Mouse (Mus musculus) midbrain, embryonic 10.5 days (tissue): ENCODE measurements around the gene C3ar1. TPM values are rescaled to one million over a fixed set of nuclear protein-coding genes. Genes with fewer than 3 reads are reported as not detected.

Source experiments
- DNase-seq: peaks from one replicate; pipeline ENCODE4 v3.0.0-alpha.2; 2017; ENCODE audit warnings: low spot score
- H3K27ac ChIP-seq: fragments of 300-500 bp; sonication (generic); replicated peaks from 2 replicates; pipeline ENCODE4 v1.5.1; 2016; ENCODE audit warnings: mild to moderate bottlenecking
- H3K27me3 ChIP-seq: fragments of 300-500 bp; sonication (generic); 2 replicates; pipeline ENCODE4 v1.6.1; 2016; ENCODE audit warnings: low read depth, mild to moderate bottlenecking; ENCODE audit not compliant: poor library complexity, severe bottlenecking
- H3K36me3 ChIP-seq: fragments of 300-500 bp; sonication (generic); 2 replicates; pipeline ENCODE4 v1.6.1; 2016; ENCODE audit warnings: mild to moderate bottlenecking, moderate library complexity
- H3K4me1 ChIP-seq: fragments of 300-500 bp; sonication (generic); 2 replicates; pipeline ENCODE4 v1.6.1; 2016
- H3K4me3 ChIP-seq: fragments of 300-500 bp; sonication (generic); 2 replicates; pipeline ENCODE4 v1.5.1; 2016; ENCODE audit warnings: mild to moderate bottlenecking, moderate library complexity
- H3K9me3 ChIP-seq: fragments of 300-500 bp; sonication (generic); replicated peaks from 2 replicates; pipeline ENCODE4 v1.6.1; 2016; ENCODE audit warnings: mild to moderate bottlenecking
- WGBS: fragments of 180-500 bp; shearing (Covaris S2); methylation state at CpG from one replicate; pipeline ENCODE4 v1.1.7; 2016; 5-methylcytosine and 5-hydroxymethylcytosine counted together
- polyA plus RNA-seq: library from polyadenylated mRNA; unstranded; fragments of >200 nt; fragmentation: Nextera tagmentation; extraction: Ambion mirVana; gene quantifications from 2 replicates; pipeline ENCODE4 v1.2.1, GENCODE M21; 2016

C3ar1 gene
- polyA plus RNA-seq, 1 experiment from 2014 or later: 1.4 TPM

GRCm38 (mm10) chr6:122862871-122863270 is 6.9 kb upstream of the C3ar1 start:
- Histone ChIP-seq H3K9me3 (peaks cover 23% of the 10 kb centered on the region), H3K36me3 (no peaks in the 10 kb centered on the region), H3K4me3 (no peak overlapping the region), H3K4me1 (no peaks in the 10 kb centered on the region), H3K27me3 (no peaks in the 10 kb centered on the region), H3K27ac (no peak overlapping the region)
- 94% methylated on average over 1 of the region's 1 CpGs for WGBS
- no peak for DNase-seq

GRCm38 (mm10) chr6:122862434-122862833 is 6.5 kb upstream of the C3ar1 start:
- Histone ChIP-seq H3K9me3 (peaks cover 23% of the 10 kb centered on the region), H3K4me1 (no peaks in the 10 kb centered on the region), H3K36me3 (no peaks in the 10 kb centered on the region), H3K4me3 (no peak overlapping the region), H3K27ac (no peak overlapping the region), H3K27me3 (no peaks in the 10 kb centered on the region)
- 77% methylated on average over 6 of the region's 6 CpGs for WGBS
- no peak for DNase-seq

- no peaks in the 10 kb centered on the region for H3K27me3 ChIP-seq
- no peak overlapping the region for H3K27ac ChIP-seq
- no peaks in the 10 kb centered on the region for H3K36me3 ChIP-seq
- DNase-seq: no peak
- H3K4me3 ChIP-seq: no peak overlapping the region
- 89% methylated on average over 12 of the region's 12 CpGs for WGBS
- H3K4me1 ChIP-seq: no peaks in the 10 kb centered on the region
- no peaks in the 10 kb centered on the region for H3K9me3 ChIP-seq
These were observed 1.4 kb downstream of the C3ar1 start for GRCm38 (mm10) chr6:122854552-122854951.

- no peaks in the 10 kb centered on the region for H3K9me3 ChIP-seq
- no peak overlapping the region for H3K4me3 ChIP-seq
- 86% methylated on average over 2 of the region's 2 CpGs for WGBS
- H3K27ac ChIP-seq: no peak overlapping the region
- no peak for DNase-seq
- H3K36me3 ChIP-seq: no peaks in the 10 kb centered on the region
- H3K4me1 ChIP-seq: no peaks in the 10 kb centered on the region
- H3K27me3 ChIP-seq: no peaks in the 10 kb centered on the region
These were observed 3.3 kb downstream of the C3ar1 start for GRCm38 (mm10) chr6:122852696-122853095.

- WGBS: 93% methylated on average over 6 of the region's 6 CpGs
- Histone ChIP-seq H3K4me3 (no peak overlapping the region), H3K4me1 (no peaks in the 10 kb centered on the region), H3K36me3 (peaks cover 55% of the 10 kb centered on the region), H3K27me3 (no peaks in the 10 kb centered on the region), H3K9me3 (no peaks in the 10 kb centered on the region), H3K27ac (no peak overlapping the region)
- no peak for DNase-seq
These were observed 12.2 kb downstream of the C3ar1 start for GRCm38 (mm10) chr6:122843759-122844158.

- Histone ChIP-seq H3K27ac (no peak overlapping the region), H3K27me3 (no peaks in the 10 kb centered on the region), H3K36me3 (peaks cover 88% of the 10 kb centered on the region), H3K4me3 (no peak overlapping the region), H3K9me3 (no peaks in the 10 kb centered on the region; the same call in 1 of the 2 replicates), H3K4me1 (no peaks in the 10 kb centered on the region)
- no peak for DNase-seq
- WGBS: 90% methylated on average over 5 of the region's 5 CpGs
These were observed 18.4 kb downstream of the C3ar1 start for GRCm38 (mm10) chr6:122837539-122837938.

- 95% methylated on average over 3 of the region's 3 CpGs for WGBS
- H3K36me3 ChIP-seq: peaks cover 82% of the 10 kb centered on the region
- no peak for DNase-seq
These were observed 19.0 kb downstream of the C3ar1 start for GRCm38 (mm10) chr6:122836974-122837373.

GRCm38 (mm10) chr6:122834365-122834764 is 21.6 kb downstream of the C3ar1 start:
- H3K27ac ChIP-seq: no peak overlapping the region
- WGBS: 58% methylated on average over 4 of the region's 4 CpGs
- no peaks in the 10 kb centered on the region; the same call in 1 of the 2 replicates for H3K9me3 ChIP-seq
- H3K36me3 ChIP-seq: peaks cover 59% of the 10 kb centered on the region
- H3K4me1 ChIP-seq: no peaks in the 10 kb centered on the region
- no peaks in the 10 kb centered on the region for H3K27me3 ChIP-seq
- no peak for DNase-seq
- no peak overlapping the region for H3K4me3 ChIP-seq

More at GRCm38 (mm10) chr6:122836974-122837373, 19.0 kb downstream of the C3ar1 start:
- H3K27me3 ChIP-seq: no peaks in the 10 kb centered on the region
- no peak overlapping the region for H3K27ac ChIP-seq
- H3K4me3 ChIP-seq: no peak overlapping the region
- H3K4me1 ChIP-seq: no peaks in the 10 kb centered on the region
- H3K9me3 ChIP-seq: no peaks in the 10 kb centered on the region; the same call in 1 of the 2 replicates

- H3K27ac ChIP-seq: no peak overlapping the region
- peaks cover 50% of the 10 kb centered on the region for H3K36me3 ChIP-seq
- no peaks in the 10 kb centered on the region for H3K4me1 ChIP-seq
- WGBS: 81% methylated on average over 7 of the region's 7 CpGs
- no peak overlapping the region for H3K4me3 ChIP-seq
- H3K9me3 ChIP-seq: no peaks in the 10 kb centered on the region; the same call in 1 of the 2 replicates
- no peak for DNase-seq
- no peaks in the 10 kb centered on the region for H3K27me3 ChIP-seq
These were observed 23.1 kb downstream of the C3ar1 start for GRCm38 (mm10) chr6:122832880-122833279.

GRCm38 (mm10) chr6:122828086-122828485 is 27.9 kb downstream of the C3ar1 start:
- DNase-seq: peak; percentile 38
- H3K4me3 ChIP-seq: no peak overlapping the region
- peaks cover 15% of the 10 kb centered on the region for H3K4me1 ChIP-seq
- H3K9me3 ChIP-seq: no peaks in the 10 kb centered on the region
- WGBS: 40% methylated on average over 13 of the region's 13 CpGs
- H3K36me3 ChIP-seq: peaks cover 12% of the 10 kb centered on the region
- H3K27me3 ChIP-seq: peaks cover 17% of the 10 kb centered on the region
- H3K27ac ChIP-seq: no peak overlapping the region

GRCm38 (mm10) chr6:122825923-122826742 is 29.8 kb downstream of the C3ar1 start:
- H3K36me3 ChIP-seq: peaks cover 9% of the 10 kb centered on the region; the same call in 1 of the 2 replicates
- WGBS: 4% methylated on average over 29 of the region's 29 CpGs
- H3K27me3 ChIP-seq: peaks cover 27% of the 10 kb centered on the region
- peak overlapping the region; percentile 50 for H3K4me3 ChIP-seq
- H3K4me1 ChIP-seq: peaks cover 28% of the 10 kb centered on the region
- H3K27ac ChIP-seq: peak overlapping the region; percentile 50
- DNase-seq: peak; percentile 36
- H3K9me3 ChIP-seq: no peaks in the 10 kb centered on the region

- DNase-seq: no peak
- 93% methylated on average over 9 of the region's 9 CpGs for WGBS
- Histone ChIP-seq H3K9me3 (no peaks in the 10 kb centered on the region), H3K4me1 (peaks cover 38% of the 10 kb centered on the region), H3K27me3 (peaks cover 32% of the 10 kb centered on the region), H3K4me3 (no peak overlapping the region), H3K27ac (no peak overlapping the region), H3K36me3 (peaks cover 9% of the 10 kb centered on the region; the same call in 1 of the 2 replicates)
These were observed 30.8 kb downstream of the C3ar1 start for GRCm38 (mm10) chr6:122825166-122825565.

GRCm38 (mm10) chr6:122824086-122824485 is 31.9 kb downstream of the C3ar1 start:
- Histone ChIP-seq H3K36me3 (peaks cover 3% of the 10 kb centered on the region; the same call in 1 of the 2 replicates), H3K9me3 (no peaks in the 10 kb centered on the region), H3K4me3 (no peak overlapping the region), H3K27me3 (peaks cover 33% of the 10 kb centered on the region), H3K4me1 (peaks cover 44% of the 10 kb centered on the region), H3K27ac (no peak overlapping the region)
- DNase-seq: no peak
- WGBS: 75% methylated on average over 10 of the region's 10 CpGs
